Mouse (Mus musculus) R1 (cell line): Measurements from ENCODE around the gene Trmu.
A peak's percentile ranks its signal among the peaks of the same experiment; 100 is the strongest.

ENCODE experiments used
- DNase-seq: peaks from one replicate; pipeline ENCODE4 v3.0.0-alpha.2; 2018; ENCODE audit warnings: low read depth, low spot score

The Trmu gene

DNA sequence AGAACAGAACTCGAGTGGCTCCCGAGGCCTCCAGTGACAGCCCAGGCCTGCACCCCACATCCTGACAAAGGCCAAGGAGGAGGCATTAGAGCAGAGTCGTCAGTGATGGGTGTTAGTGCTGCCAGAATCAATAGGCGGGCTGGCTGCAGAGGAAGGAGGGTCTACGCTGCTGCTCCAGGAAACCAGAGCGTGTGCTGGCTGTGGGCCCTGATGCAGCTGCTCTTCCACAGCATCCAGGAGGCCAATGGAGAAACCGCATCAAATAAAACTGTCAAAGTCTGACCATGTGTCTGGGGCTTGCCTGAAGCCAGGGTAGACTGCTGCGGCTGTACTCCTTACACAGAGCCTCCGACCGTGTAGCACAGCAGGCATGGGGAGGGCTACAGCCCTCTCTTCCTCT lies 18.0 kb downstream of the Trmu start:
- no peak for DNase-seq

DNA sequence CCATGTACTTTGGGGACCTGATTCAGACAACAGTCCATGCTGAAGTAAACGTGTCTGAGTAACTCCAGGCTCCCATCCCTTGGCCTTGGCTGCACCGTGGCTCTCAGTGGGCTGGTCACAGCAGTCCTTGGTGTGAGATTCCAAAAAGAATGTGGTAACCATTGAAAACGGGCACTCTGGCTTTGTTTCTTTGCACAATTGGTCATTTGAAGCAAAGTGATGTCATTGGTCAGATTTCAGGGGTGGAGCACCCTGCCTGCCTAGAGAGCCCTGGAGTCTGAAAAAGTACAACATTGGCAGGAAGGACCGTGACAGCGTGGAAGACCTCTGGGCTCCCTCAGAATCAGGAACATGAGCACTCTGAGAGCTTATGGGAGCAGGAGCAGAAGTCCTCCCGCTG lies 20.3 kb downstream of the Trmu start:
- DNase-seq, result no peak

DNA sequence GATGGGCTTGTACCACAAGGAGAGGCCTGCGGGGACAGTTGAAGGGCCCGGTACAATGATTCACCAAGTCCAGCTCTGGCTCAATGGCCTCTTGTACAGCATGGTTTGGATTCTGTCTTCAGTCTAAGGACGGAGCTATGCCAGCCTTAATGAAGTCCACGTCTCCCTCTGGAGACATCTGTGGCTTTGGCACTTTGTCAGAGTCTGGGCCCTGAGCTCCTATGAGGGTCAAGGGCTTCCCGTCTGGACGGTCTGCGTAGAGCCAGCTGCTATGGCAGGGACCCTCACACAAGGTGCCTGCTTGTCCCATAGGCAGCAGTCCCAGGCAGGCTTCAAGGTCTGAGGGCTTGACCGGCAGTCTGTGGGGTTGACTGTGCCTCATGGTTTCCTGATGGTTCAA lies 21.2 kb downstream of the Trmu start:
- no peak for DNase-seq

DNA sequence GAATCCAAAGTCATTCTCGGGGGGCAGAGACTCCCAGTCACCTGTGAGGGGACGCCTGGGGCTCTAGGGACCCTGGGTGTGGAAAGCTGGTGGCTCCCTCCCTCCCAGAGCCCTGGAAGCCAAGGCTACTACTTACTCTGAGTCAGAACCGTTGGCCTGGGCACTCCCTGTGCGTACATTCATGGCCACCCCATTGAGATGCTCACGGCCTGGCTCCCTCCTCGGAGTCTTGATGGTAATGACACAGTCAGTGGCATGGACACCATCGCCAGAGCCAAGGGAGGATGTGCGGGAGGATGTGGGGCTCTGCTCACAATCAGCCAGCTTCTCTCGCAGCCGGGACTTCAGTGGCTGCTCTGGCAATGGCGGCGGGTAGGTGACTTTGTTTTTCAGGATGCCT lies 21.7 kb downstream of the Trmu start:
- no peak for DNase-seq

DNA sequence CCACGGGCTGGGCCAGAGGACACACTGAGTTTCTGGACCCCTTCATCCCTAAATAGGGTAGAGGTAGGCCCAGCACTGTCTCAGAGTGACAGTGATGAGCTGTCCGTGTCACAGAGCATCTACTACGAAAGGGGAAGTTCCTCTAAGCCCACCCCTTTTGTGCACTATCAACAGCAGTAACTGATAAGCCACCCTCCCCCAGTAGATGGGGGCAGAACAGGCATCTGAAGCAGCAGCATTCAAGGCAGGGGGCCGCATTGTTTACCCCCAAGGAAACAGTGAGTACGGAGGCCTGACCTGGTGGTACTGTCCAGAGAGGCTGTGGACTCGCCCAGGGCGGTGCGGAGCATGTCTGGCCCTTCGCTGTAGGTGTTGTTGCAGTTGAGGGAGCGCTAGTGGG lies 23.4 kb downstream of the Trmu start:
- DNase-seq, result no peak

DNA sequence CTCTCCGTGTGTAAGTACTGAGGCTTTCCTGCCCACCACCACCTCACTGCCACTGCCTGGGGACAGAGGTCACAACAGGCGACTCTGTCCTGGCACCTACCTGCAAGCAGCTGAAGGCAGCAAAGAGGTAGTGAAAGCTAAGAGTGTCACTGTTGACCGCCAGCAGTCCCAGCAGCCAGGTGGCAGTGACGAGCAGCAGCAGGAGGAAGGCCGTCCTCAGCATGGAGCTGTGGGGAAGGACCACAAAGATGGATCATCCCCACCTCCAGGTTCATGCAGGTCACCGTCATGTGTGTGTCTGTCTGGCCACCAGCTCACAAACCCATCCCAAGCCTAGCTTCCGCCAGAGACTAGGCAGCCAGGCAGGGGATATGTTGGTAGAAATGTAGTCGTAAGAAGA lies 24.7 kb downstream of the Trmu start:
- peak; percentile 62 for DNase-seq

DNA sequence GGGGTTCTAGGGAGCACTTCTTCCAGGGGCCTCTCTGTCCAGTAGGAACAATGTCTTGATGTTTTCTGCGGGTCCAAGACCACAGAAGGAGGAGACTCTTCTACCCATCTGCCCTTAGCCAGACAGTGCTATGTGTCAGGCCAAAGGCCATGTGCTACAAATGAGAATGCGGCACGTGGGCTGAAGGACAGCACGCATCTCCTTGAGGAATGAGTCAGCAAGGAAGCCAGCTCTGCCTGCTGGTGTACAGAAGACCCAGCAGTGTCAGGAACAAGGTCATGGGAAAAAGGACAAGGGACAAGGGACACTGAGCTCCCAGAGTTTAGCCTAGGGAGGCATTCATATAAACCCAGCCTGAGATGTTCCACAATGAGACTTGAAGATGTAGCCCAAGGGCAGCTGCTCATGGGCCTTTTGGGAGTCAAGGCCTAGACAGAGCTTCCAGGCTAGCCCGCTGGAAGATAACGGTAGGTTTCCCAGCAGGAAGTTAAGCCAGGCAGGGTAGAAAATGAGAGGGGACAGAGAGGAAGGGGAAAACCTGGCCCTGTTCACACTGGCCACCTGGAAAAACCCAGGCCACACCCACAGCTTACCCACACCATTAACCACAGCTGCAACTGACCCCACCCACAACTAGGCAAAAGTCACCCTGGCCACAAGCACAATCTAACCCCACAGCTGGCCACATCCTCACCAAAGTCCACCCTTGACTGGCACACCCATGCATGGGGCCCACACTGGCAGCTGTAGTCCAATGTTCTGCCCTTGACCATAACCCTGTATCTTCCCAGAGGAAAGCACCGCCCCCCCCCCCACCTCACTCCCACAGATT lies 29.8 kb downstream of the Trmu start:
- DNase-seq, result no peak

DNA sequence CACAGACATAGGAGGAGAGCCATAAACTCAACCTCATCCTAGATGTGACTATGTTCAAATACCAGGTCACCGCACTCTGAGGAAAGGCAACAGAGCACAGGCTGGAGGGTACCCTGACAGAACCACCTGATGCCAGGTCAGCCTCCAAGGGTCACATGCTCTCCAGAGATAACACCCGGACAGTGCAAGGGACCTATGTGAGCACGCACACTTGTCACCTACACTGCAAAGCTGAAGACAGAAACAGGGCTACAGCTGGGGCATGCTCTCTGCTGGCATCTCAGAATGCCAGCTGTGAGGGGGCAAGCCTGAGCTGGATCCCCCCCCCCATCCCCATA lies 30.3 kb downstream of the Trmu start:
- no peak for DNase-seq

DNA sequence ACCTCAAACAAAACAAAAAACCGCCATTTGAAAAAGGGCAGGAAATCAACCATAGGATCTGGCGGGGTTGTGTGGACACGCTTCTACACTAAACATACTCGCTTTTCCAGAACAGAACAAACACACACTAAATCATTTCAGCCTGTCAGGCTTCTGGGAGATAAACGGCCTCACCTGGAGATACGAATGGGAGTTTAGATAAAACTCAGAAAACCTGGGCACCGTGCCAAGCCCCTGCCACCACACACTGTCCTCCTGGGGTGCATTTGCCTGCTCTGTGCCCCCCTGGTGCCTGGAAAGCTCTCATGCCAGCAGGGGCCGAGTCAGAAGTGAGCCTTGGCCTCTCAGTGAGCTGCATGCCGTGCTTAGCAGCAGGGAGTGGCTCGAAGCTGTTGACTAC lies 30.8 kb downstream of the Trmu start:
- DNase-seq, result no peak

DNA sequence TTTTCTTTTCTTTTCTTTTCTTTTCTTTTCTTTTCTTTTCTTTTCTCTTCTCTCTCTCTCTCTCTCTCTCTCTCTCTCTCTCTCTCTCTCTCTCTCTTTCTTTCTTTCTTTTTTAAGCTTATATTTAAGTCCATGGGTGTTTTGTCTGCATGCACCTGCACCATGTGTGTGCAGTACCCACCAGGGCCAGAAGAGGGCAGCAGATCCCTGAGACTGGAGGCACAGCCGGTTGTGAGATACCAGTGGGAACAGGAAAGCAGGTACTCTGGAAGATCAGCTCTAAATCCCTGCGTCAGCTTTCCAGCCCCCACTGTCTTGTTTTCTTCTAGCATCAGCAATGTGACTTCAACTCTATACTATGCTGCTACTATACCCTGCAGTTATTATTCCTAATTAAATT lies 34.5 kb downstream of the Trmu start:
- DNase-seq, result peak; percentile 72

DNA sequence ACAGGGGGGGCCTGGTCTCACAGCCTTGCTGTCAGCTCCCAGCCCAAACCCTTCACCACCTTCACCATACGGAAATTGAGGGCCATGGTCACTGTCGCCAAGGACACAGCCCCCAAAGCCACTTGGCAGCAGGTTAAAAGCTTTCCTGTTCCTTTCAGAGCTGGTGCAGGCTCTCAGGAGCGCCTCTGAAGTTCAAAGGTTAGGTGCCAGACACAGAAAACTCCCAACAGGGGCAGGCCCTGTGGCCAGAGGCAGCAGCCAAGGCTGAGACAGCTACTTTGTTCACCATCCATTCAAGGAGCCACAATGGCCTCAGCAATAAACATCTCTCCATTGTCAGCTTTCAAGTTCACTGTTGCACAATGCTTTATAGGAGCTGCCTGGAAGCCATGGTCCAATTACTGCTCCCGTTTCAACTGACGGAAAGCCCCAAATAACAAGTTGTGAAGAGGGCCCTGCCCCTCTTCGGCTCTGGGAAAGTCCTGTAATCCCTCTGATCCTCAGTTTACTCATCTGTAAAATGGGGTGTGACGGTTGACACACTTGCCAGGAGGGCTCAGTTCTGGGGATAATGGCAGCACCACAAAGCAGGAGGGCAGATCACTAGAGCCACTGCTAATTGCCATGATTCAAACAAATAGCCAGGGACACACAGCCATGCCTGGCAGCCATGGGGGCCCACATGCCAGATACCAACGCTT lies 40.2 kb downstream of the Trmu start:
- DNase-seq, result no peak

DNA sequence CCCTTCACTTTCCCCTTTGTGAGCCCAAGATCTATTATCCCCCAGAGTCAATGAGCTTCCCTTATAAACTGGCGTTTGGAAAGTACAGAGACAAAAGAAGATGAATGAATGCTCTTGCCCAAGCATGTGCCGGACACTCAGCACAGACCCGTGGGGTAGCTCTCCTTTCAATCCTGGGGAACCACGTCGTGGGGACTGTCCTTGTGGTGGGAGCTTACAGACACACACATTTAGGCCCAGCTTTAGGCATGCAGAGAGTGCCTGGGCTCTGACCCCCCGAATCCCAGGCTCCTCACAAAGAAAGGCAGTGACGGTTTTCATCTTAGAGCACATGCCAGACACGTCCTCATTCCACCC lies 40.8 kb downstream of the Trmu start:
- no peak for DNase-seq

DNA sequence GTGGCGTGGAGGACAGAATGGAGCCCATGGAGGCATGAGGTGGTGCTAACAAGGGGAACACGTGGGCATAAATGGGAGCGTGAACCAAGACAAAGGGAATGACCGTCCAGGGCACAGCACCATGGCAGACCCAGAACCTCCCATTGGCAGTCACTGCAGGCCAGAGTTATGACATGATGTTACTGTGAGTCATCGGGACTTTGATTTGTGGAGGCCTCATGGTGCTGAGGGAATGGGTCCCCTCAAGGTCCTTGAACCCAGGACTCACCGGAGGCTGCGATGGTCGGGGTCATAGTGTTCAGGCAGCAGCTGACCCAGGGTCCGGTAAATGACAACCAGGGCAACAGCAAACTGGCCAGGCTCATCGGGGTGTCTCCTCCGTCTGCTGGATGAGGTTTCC lies 42.7 kb downstream of the Trmu start:
- DNase-seq, result no peak

DNA sequence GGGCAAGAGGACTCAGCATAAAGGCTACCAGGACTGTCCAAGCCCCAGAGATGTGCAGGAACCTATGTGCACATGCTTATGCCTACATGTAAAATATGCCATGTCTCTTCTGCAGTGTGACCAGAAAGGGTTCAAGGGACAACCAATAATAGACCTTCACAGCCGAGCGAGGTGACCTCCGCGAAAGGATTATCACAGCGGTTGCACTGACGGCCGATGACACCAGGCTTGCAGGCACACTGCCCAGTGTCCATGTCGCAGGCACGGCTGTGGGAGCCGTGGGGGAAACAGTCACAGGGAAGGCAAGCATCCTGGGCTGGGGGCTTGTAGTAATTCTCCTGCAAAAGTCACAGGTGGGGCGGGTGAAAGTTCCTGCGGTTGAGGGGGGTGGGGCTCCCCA lies 49.0 kb downstream of the Trmu start:
- no peak for DNase-seq

DNA sequence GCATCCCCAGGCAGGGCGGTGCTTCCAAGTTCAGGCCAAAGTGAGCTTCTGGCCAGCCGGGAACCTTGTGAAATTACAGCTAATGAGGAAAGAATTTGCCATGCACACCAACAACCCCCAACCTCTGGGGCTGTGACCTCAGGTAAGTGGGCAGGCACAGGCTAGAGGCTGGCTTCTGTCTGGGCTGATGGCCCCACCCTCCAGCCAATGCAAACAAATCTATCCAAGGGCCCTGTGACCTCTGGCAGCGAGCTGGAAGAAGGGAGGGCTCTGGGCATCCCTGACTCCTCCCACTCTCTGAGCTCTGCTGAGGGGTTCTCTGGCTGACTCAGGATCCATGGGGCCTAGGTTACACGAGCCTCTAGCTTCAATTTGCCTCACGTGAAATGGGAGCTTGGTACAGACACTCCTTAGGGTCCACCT lies 56.5 kb downstream of the Trmu start:
- peak; percentile 72 for DNase-seq
